Mouse (Mus musculus): ENCODE measurements around the gene Plpp6. TPM values are rescaled to one million over a fixed set of nuclear protein-coding genes. Genes with fewer than 3 reads are reported as not detected.

The Plpp6 gene
- 13.6 and 15.9 TPM in 2 replicates for polyA plus RNA-seq (2012; rRNA removed)

DNA sequence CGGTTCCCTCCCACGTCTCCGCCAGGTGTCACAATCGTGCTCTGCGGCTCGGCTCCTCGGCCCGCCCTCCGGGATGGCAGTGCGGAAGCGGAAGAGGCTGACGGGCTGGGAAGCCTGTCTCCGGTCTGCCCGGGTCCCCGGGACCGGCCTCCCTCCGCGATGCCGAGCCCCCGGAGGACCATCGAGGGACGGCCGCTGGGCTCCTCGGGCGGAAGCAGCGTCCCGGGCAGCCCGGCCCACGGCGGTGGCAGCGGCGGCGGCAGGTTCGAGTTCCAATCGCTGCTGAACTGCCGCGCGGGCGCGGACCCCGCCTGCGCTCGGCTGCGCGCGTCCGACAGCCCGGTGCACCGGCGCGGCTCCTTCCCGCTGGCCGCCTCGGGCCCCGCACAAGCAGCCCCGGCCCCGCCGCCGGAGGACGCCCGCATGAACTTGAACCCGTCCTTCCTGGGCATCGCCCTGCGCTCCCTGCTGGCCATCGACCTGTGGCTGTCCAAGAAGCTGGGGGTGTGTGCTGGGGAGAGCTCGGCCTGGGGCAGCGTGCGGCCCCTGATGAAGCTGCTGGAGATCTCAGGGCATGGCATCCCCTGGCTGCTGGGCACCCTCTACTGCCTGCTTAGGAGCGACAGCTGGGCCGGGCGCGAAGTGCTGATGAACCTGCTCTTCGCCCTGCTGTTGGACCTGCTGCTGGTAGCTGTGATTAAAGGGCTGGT lies at the start of gene Plpp6:
Gene Plpp6, plus strand, starts transcription at position 112 of the 710 bp plus-strand sequence.
- peaks cover 14% of the 10 kb centered on the region for H3K4me1 ChIP-seq (ENCODE audit: control insufficient read depth, insufficient read depth, low read length)
- peak; percentile 85 for DNase-seq
- WGBS = under 1% methylated on average over 73 of the region's 73 CpGs
- TF ChIP-seq CTCF (IDR thresholded peaks at IDR 0.05; ENCODE audit: insufficient read depth, low read length) (peak; percentile 53), POLR2A (IDR thresholded peaks at IDR 0.05; ENCODE audit: borderline replicate concordance, extremely low read depth, low read depth, low read length) (peak; percentile 39; the same call in 1 of the 2 replicates)
- peak within 1 kb of the TSS; percentile 83 for H3K4me3 ChIP-seq (replicated peaks; ENCODE audit: extremely low read depth, low read depth, low read length)

DNA sequence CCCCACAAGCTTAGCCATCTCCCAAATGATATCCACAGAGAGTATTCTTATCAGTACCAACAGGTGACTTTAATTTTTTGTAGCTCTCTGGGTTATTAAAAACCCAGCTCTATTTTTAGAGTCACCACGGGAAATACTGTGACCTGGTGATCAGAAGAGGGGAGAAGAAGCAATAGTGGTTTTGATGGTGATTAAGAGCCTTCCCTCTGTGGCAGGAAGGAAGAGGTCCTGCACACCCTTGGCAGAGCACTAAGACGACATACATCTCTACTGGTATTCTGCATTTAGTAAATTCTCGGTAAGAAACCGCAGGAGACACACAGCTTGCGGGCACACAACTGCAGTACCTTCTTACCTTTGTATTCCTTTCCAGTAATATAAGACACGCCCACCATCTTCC lies 49.2 kb upstream of the Plpp6 start:
- 61% methylated on average over 6 of the region's 6 CpGs for WGBS
- H3K4me1 ChIP-seq (ENCODE audit: control insufficient read depth, insufficient read depth, low read length) = peaks cover 3% of the 10 kb centered on the region
- TF ChIP-seq CTCF (IDR thresholded peaks at IDR 0.05; ENCODE audit: insufficient read depth, low read length) = no peak
- TF ChIP-seq POLR2A (IDR thresholded peaks at IDR 0.05; ENCODE audit: borderline replicate concordance, extremely low read depth, low read depth, low read length) = no peak
- no peak overlapping the region for H3K4me3 ChIP-seq (replicated peaks; ENCODE audit: extremely low read depth, low read depth, low read length)
- no peak for DNase-seq

GRCm38 (mm10) chr19:28915602-28916250 lies 48.0 kb upstream of the Plpp6 start:
- Histone ChIP-seq H3K4me3 (replicated peaks; ENCODE audit: extremely low read depth, low read depth, low read length) (no peak overlapping the region), H3K4me1 (ENCODE audit: control insufficient read depth, insufficient read depth, low read length) (peaks cover 3% of the 10 kb centered on the region)
- TF ChIP-seq CTCF (IDR thresholded peaks at IDR 0.05; ENCODE audit: insufficient read depth, low read length) = no peak
- no peak for TF ChIP-seq POLR2A (IDR thresholded peaks at IDR 0.05; ENCODE audit: borderline replicate concordance, extremely low read depth, low read depth, low read length)
- DNase-seq = no peak
- WGBS = 75% methylated on average over 2 of the region's 2 CpGs

DNA sequence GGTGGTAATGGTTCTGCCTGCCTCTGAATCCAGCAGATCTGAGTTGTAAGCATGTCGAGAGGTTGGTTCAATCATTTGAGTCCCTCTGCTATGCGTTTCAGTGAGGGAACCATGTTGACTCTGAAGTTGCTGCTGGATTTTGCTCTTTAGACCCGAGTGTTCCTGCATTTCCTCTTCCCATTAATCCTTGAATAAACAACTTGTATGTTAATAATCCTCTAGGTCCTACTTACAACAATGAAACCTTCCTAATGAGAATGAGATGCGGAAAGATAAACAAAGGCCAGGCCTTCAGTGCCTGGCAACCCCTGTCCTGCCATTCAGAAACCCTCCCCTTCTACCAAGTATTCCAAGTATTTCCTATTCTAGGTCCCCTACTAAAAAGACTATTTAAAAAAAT lies 47.3 kb upstream of the Plpp6 start:
- no peak for DNase-seq
- H3K4me1 ChIP-seq (ENCODE audit: control insufficient read depth, insufficient read depth, low read length) = peaks cover 3% of the 10 kb centered on the region
- WGBS = 31% methylated on average over 4 of the region's 4 CpGs
- TF ChIP-seq CTCF (IDR thresholded peaks at IDR 0.05; ENCODE audit: insufficient read depth, low read length) (no peak), POLR2A (IDR thresholded peaks at IDR 0.05; ENCODE audit: borderline replicate concordance, extremely low read depth, low read depth, low read length) (no peak)
- H3K4me3 ChIP-seq (replicated peaks; ENCODE audit: extremely low read depth, low read depth, low read length) = no peak overlapping the region

GRCm38 (mm10) chr19:28917839-28918238 lies 45.9 kb upstream of the Plpp6 start:
- no peak for DNase-seq
- no peak for TF ChIP-seq CTCF (IDR thresholded peaks at IDR 0.05; ENCODE audit: insufficient read depth, low read length)
- TF ChIP-seq POLR2A (IDR thresholded peaks at IDR 0.05; ENCODE audit: borderline replicate concordance, extremely low read depth, low read depth, low read length) = no peak
- Histone ChIP-seq H3K4me3 (replicated peaks; ENCODE audit: extremely low read depth, low read depth, low read length) (no peak overlapping the region), H3K4me1 (ENCODE audit: control insufficient read depth, insufficient read depth, low read length) (peaks cover 3% of the 10 kb centered on the region)
- WGBS = 78% methylated on average over 5 of the region's 5 CpGs

DNA sequence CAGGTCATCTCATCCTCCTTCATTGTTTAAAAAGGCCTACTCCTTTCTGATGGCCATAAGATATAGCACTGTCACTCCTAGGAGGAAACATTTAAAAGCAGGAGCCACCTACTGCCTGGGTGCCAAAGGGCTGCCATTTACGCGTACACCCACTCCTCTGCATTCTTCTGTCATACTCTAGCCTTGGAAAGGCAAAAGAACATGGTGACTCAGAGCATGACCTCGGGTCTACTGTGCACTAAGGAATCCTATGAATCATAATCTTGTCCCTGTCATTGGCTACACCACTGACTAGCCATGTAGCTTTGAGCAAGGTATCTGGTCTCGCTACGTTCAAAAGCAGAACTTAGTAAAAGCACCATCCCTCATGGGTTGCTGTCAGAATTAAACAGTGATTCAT lies 37.4 kb upstream of the Plpp6 start:
- TF ChIP-seq CTCF (IDR thresholded peaks at IDR 0.05; ENCODE audit: insufficient read depth, low read length) (no peak), POLR2A (IDR thresholded peaks at IDR 0.05; ENCODE audit: borderline replicate concordance, extremely low read depth, low read depth, low read length) (no peak)
- WGBS = 91% methylated on average over 5 of the region's 5 CpGs

DNA sequence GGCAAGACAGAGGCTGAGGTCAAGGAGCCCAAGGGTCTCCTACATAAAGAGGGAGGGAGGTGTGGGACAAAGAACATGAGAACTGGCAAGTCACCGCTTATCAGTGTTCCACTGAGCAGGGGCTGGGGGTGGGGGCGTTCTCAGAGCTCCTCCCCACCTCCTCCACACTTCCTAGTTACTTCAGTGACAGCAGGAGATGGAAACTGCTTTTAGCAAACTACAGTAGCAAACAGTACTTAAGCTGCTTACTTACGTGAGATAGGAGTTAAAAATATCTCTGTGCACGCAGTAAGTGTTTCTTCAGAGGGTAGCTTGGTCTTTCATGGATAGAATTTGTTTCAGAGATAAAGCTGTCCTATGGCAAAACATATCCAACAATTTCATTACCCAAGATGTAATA lies 36.4 kb upstream of the Plpp6 start:
- TF ChIP-seq CTCF (IDR thresholded peaks at IDR 0.05; ENCODE audit: insufficient read depth, low read length) (no peak), POLR2A (IDR thresholded peaks at IDR 0.05; ENCODE audit: borderline replicate concordance, extremely low read depth, low read depth, low read length) (no peak)
- 47% methylated on average over 4 of the region's 4 CpGs for WGBS
- Histone ChIP-seq H3K4me3 (replicated peaks; ENCODE audit: extremely low read depth, low read depth, low read length) (no peak overlapping the region), H3K4me1 (ENCODE audit: control insufficient read depth, insufficient read depth, low read length) (no peaks in the 10 kb centered on the region)
- no peak for DNase-seq

More for the DNA sequence above, 37.4 kb upstream of the Plpp6 start:
- H3K4me1 ChIP-seq (ENCODE audit: control insufficient read depth, insufficient read depth, low read length) = no peaks in the 10 kb centered on the region
- no peak overlapping the region for H3K4me3 ChIP-seq (replicated peaks; ENCODE audit: extremely low read depth, low read depth, low read length)
- DNase-seq = no peak

GRCm38 (mm10) chr19:28929034-28929433 lies 34.7 kb upstream of the Plpp6 start:
- H3K4me3 ChIP-seq (replicated peaks; ENCODE audit: extremely low read depth, low read depth, low read length) = no peak overlapping the region
- no peaks in the 10 kb centered on the region for H3K4me1 ChIP-seq (ENCODE audit: control insufficient read depth, insufficient read depth, low read length)
- TF ChIP-seq POLR2A (IDR thresholded peaks at IDR 0.05; ENCODE audit: borderline replicate concordance, extremely low read depth, low read depth, low read length) (no peak), CTCF (IDR thresholded peaks at IDR 0.05; ENCODE audit: insufficient read depth, low read length) (no peak)
- no peak for DNase-seq

GRCm38 (mm10) chr19:28934897-28935296 lies 28.9 kb upstream of the Plpp6 start:
- WGBS = 80% methylated on average over 3 of the region's 3 CpGs
- H3K4me3 ChIP-seq (replicated peaks; ENCODE audit: extremely low read depth, low read depth, low read length) = no peak overlapping the region
- TF ChIP-seq CTCF (IDR thresholded peaks at IDR 0.05; ENCODE audit: insufficient read depth, low read length) (no peak), POLR2A (IDR thresholded peaks at IDR 0.05; ENCODE audit: borderline replicate concordance, extremely low read depth, low read depth, low read length) (no peak)
- no peaks in the 10 kb centered on the region for H3K4me1 ChIP-seq (ENCODE audit: control insufficient read depth, insufficient read depth, low read length)
- DNase-seq = no peak
